Mouse (Mus musculus): ENCODE measurements around the gene Iqgap1.

GRCm38 (mm10) chr7:80711496-80711895 is 114.3 kb downstream of the Iqgap1 start:
- no peak for TF ChIP-seq CTCF (IDR thresholded peaks at IDR 0.05; ENCODE audit: low read depth, low read length)
- TF ChIP-seq POLR2A (IDR thresholded peaks at IDR 0.05; ENCODE audit: insufficient read depth, low read length), result no peak
- TF ChIP-seq EP300 (IDR thresholded peaks at IDR 0.05; ENCODE audit: insufficient read depth, low read depth, low read length), result no peak
